Mouse (Mus musculus): ENCODE results near the gene Snrnp35. TPM values are rescaled to one million over a fixed set of nuclear protein-coding genes. Genes with fewer than 3 reads are reported as not detected.
A peak's percentile ranks its signal among the peaks of the same experiment; 100 is the strongest.

Snrnp35 gene
- polyA plus RNA-seq, 1 experiment from 2014 or later, result 26.2 TPM

GRCm38 (mm10) chr5:124509200-124509599, 26.3 kb downstream of the Snrnp35 start:
- 88% methylated on average over 6 of the region's 6 CpGs for WGBS
- no peaks in the 10 kb centered on the region for H3K27me3 ChIP-seq
- ATAC-seq (ENCODE audit: low FRiP score, low read depth), result no peak

GRCm38 (mm10) chr5:124509742-124510237, 26.9 kb downstream of the Snrnp35 start:
- H3K36me3 ChIP-seq, result peaks cover 25% of the 10 kb centered on the region
- 73% methylated on average over 11 of the region's 12 CpGs for WGBS
- no peak overlapping the region for H3K27ac ChIP-seq (replicated peaks)
- H3K4me3 ChIP-seq, result no peak overlapping the region
- no peak overlapping the region for H3K9ac ChIP-seq (replicated peaks)
- H3K4me2 ChIP-seq (replicated peaks), result no peak overlapping the region
- no peaks in the 10 kb centered on the region for H3K4me1 ChIP-seq
- H3K9me3 ChIP-seq, result no peaks in the 10 kb centered on the region
- no peak for ATAC-seq (ENCODE audit: low FRiP score, low read depth)
- H3K27me3 ChIP-seq, result no peaks in the 10 kb centered on the region

More at GRCm38 (mm10) chr5:124509200-124509599, 26.3 kb downstream of the Snrnp35 start:
- H3K36me3 ChIP-seq, result peaks cover 20% of the 10 kb centered on the region
- no peak overlapping the region for H3K4me3 ChIP-seq
- no peak overlapping the region for H3K27ac ChIP-seq (replicated peaks)
- H3K9me3 ChIP-seq, result no peaks in the 10 kb centered on the region
- H3K4me1 ChIP-seq, result no peaks in the 10 kb centered on the region
- H3K9ac ChIP-seq (replicated peaks), result no peak overlapping the region
- H3K4me2 ChIP-seq (replicated peaks), result no peak overlapping the region

GRCm38 (mm10) chr5:124510536-124511050, 27.7 kb downstream of the Snrnp35 start:
- Histone ChIP-seq H3K4me2 (replicated peaks) (no peak overlapping the region), H3K27me3 (no peaks in the 10 kb centered on the region), H3K4me1 (no peaks in the 10 kb centered on the region), H3K9me3 (no peaks in the 10 kb centered on the region), H3K36me3 (peaks cover 25% of the 10 kb centered on the region), H3K9ac (replicated peaks) (no peak overlapping the region), H3K4me3 (no peak overlapping the region), H3K27ac (replicated peaks) (no peak overlapping the region)
- ATAC-seq (ENCODE audit: low FRiP score, low read depth), result no peak
- 89% methylated on average over 10 of the region's 10 CpGs for WGBS

GRCm38 (mm10) chr5:124515789-124516188, 32.9 kb downstream of the Snrnp35 start:
- no peaks in the 10 kb centered on the region for H3K27me3 ChIP-seq
- H3K9me3 ChIP-seq, result no peaks in the 10 kb centered on the region
- no peak overlapping the region for H3K4me3 ChIP-seq
- H3K36me3 ChIP-seq, result peaks cover 28% of the 10 kb centered on the region
- H3K4me2 ChIP-seq (replicated peaks), result no peak overlapping the region
- H3K9ac ChIP-seq (replicated peaks), result no peak overlapping the region
- H3K4me1 ChIP-seq, result no peaks in the 10 kb centered on the region
- no peak overlapping the region for H3K27ac ChIP-seq (replicated peaks)
- ATAC-seq (ENCODE audit: low FRiP score, low read depth), result no peak
- 89% methylated on average over 5 of the region's 5 CpGs for WGBS

- H3K27ac ChIP-seq (replicated peaks), result no peak overlapping the region
- H3K36me3 ChIP-seq, result peaks cover 21% of the 10 kb centered on the region
- no peaks in the 10 kb centered on the region for H3K9me3 ChIP-seq
- ATAC-seq (ENCODE audit: low FRiP score, low read depth), result no peak
- no peak overlapping the region for H3K4me2 ChIP-seq (replicated peaks)
- WGBS, result 59% methylated on average over 10 of the region's 10 CpGs
- H3K4me3 ChIP-seq, result no peak overlapping the region
- H3K4me1 ChIP-seq, result no peaks in the 10 kb centered on the region
- H3K27me3 ChIP-seq, result no peaks in the 10 kb centered on the region
- H3K9ac ChIP-seq (replicated peaks), result no peak overlapping the region
Observed at GRCm38 (mm10) chr5:124518648-124519047, 35.7 kb downstream of the Snrnp35 start.

- no peak for ATAC-seq (ENCODE audit: low FRiP score, low read depth)
- Histone ChIP-seq H3K27me3 (no peaks in the 10 kb centered on the region), H3K4me3 (no peak overlapping the region), H3K36me3 (peaks cover 12% of the 10 kb centered on the region), H3K9ac (replicated peaks) (no peak overlapping the region), H3K4me1 (no peaks in the 10 kb centered on the region), H3K4me2 (replicated peaks) (no peak overlapping the region), H3K9me3 (no peaks in the 10 kb centered on the region), H3K27ac (replicated peaks) (no peak overlapping the region)
- 89% methylated on average over 4 of the region's 4 CpGs for WGBS
Observed at GRCm38 (mm10) chr5:124521588-124521987, 38.7 kb downstream of the Snrnp35 start.

GRCm38 (mm10) chr5:124523032-124523431, 40.1 kb downstream of the Snrnp35 start:
- no peaks in the 10 kb centered on the region for H3K27me3 ChIP-seq
- H3K9ac ChIP-seq (replicated peaks), result no peak overlapping the region
- 95% methylated on average over 8 of the region's 8 CpGs for WGBS
- H3K27ac ChIP-seq (replicated peaks), result no peak overlapping the region
- no peaks in the 10 kb centered on the region for H3K9me3 ChIP-seq
- H3K4me1 ChIP-seq, result peaks cover under 1% of the 10 kb centered on the region
- no peak overlapping the region for H3K4me2 ChIP-seq (replicated peaks)
- H3K4me3 ChIP-seq, result no peak overlapping the region
- peaks cover 8% of the 10 kb centered on the region for H3K36me3 ChIP-seq
- ATAC-seq (ENCODE audit: low FRiP score, low read depth), result no peak

- peaks cover 20% of the 10 kb centered on the region for H3K4me1 ChIP-seq
- peaks cover 7% of the 10 kb centered on the region for H3K36me3 ChIP-seq
- no peak overlapping the region for H3K9ac ChIP-seq (replicated peaks)
- 98% methylated on average over 5 of the region's 5 CpGs for WGBS
- H3K4me3 ChIP-seq, result no peak overlapping the region
- H3K27me3 ChIP-seq, result no peaks in the 10 kb centered on the region
- no peak for ATAC-seq (ENCODE audit: low FRiP score, low read depth)
- H3K4me2 ChIP-seq (replicated peaks), result no peak overlapping the region
- no peak overlapping the region for H3K27ac ChIP-seq (replicated peaks)
- H3K9me3 ChIP-seq, result no peaks in the 10 kb centered on the region
Observed at GRCm38 (mm10) chr5:124524943-124525342, 42.0 kb downstream of the Snrnp35 start.

GRCm38 (mm10) chr5:124528351-124528750, 45.4 kb downstream of the Snrnp35 start:
- ATAC-seq (ENCODE audit: low FRiP score, low read depth), result no peak
- Histone ChIP-seq H3K9ac (replicated peaks) (peak overlapping the region; percentile 45; the same call in 1 of the 2 replicates), H3K27me3 (no peaks in the 10 kb centered on the region), H3K4me1 (peaks cover 36% of the 10 kb centered on the region), H3K9me3 (no peaks in the 10 kb centered on the region), H3K36me3 (no peaks in the 10 kb centered on the region; the same call in 1 of the 2 replicates), H3K4me3 (peak overlapping the region; percentile 89; the same call in 1 of the 2 replicates), H3K4me2 (replicated peaks) (peak overlapping the region; percentile 75), H3K27ac (replicated peaks) (0 out of 2 replicates have a peak overlapping the region, but pooled peaks have one; percentile 6)
- 83% methylated on average over 4 of the region's 4 CpGs for WGBS

- peak overlapping the region; percentile 89 for H3K4me3 ChIP-seq
- H3K9ac ChIP-seq (replicated peaks), result peak overlapping the region; percentile 45; the same call in 1 of the 2 replicates
- no peak for ATAC-seq (ENCODE audit: low FRiP score, low read depth)
- H3K36me3 ChIP-seq, result no peaks in the 10 kb centered on the region
- H3K9me3 ChIP-seq, result no peaks in the 10 kb centered on the region
- peak overlapping the region; percentile 75 for H3K4me2 ChIP-seq (replicated peaks)
- H3K27ac ChIP-seq (replicated peaks), result 0 out of 2 replicates have a peak overlapping the region, but pooled peaks have one; percentile 6
- H3K4me1 ChIP-seq, result peaks cover 36% of the 10 kb centered on the region
- 61% methylated on average over 9 of the region's 9 CpGs for WGBS
- no peaks in the 10 kb centered on the region for H3K27me3 ChIP-seq
Observed at GRCm38 (mm10) chr5:124528791-124529190, 45.9 kb downstream of the Snrnp35 start.

GRCm38 (mm10) chr5:124529191-124529651, 46.3 kb downstream of the Snrnp35 start:
- no peaks in the 10 kb centered on the region for H3K27me3 ChIP-seq
- peaks cover 36% of the 10 kb centered on the region for H3K4me1 ChIP-seq
- H3K9ac ChIP-seq (replicated peaks), result peak overlapping the region; percentile 45; the same call in 1 of the 2 replicates
- peak overlapping the region; percentile 75 for H3K4me2 ChIP-seq (replicated peaks)
- 41% methylated on average over 8 of the region's 8 CpGs for WGBS
- H3K4me3 ChIP-seq, result peak overlapping the region; percentile 89
- ATAC-seq (ENCODE audit: low FRiP score, low read depth), result no peak
- 0 out of 2 replicates have a peak overlapping the region, but pooled peaks have one; percentile 6 for H3K27ac ChIP-seq (replicated peaks)
- H3K36me3 ChIP-seq, result no peaks in the 10 kb centered on the region
- H3K9me3 ChIP-seq, result no peaks in the 10 kb centered on the region

- WGBS, result 70% methylated on average over 8 of the region's 8 CpGs
Observed at GRCm38 (mm10) chr5:124529697-124530096, 46.8 kb downstream of the Snrnp35 start.

More at GRCm38 (mm10) chr5:124529697-124530096, 46.8 kb downstream of the Snrnp35 start:
- no peaks in the 10 kb centered on the region for H3K9me3 ChIP-seq
- peak overlapping the region; percentile 75 for H3K4me2 ChIP-seq (replicated peaks)
- H3K36me3 ChIP-seq, result no peaks in the 10 kb centered on the region
- H3K9ac ChIP-seq (replicated peaks), result peak overlapping the region; percentile 45; the same call in 1 of the 2 replicates
- ATAC-seq (ENCODE audit: low FRiP score, low read depth), result no peak
- H3K27me3 ChIP-seq, result no peaks in the 10 kb centered on the region
- no peak overlapping the region for H3K27ac ChIP-seq (replicated peaks)
- peaks cover 36% of the 10 kb centered on the region for H3K4me1 ChIP-seq
- H3K4me3 ChIP-seq, result peak overlapping the region; percentile 89
